In the genomic region with DNA sequence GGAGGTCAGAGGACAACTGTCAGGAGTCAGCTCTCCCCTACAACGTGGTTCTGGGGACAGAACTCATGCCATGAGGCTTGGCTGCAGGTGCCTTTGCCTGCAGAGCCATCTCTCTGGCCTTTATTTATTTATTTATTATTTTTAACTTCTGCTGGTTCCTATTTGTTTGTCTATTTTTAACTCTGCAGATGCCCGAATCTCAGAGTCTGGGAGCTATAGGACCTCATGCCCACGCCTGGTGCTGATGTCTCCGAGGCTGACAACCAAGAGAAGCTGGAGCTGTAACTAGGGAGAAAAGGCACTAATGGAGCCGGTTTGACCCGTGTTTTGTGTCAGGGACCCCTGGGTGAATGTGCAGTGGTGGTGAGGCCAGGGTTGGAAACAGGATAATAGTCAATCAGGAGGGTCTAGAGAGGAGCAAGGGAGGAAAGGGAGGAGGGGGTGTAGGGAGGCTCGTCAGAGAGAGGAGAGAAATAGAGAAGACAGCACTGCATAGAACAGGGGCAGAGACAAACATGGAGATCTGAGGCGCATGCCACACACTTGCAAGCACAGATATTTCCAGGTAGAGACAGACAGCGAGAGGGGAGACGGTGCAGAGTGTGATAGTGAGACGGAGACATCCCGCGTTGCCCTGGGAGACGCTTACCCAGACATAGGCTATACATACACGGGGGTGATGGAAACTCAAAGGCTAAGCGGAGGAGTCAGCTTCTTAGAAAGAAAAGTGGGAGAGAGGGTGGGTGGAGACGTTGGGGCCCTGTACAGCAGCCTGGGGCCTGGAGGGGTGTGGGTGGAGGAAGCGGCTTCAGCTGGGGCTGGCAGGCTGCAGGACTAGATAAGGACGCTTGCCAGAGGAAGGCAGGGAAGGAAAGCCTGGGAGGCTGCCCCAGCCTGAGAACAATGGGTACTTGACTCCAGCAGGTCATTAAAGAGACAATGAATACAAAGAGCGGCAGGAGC, we compare ENCODE assay signal across 9 mouse cellular contexts. TPM values are rescaled to one million over a fixed set of nuclear protein-coding genes. Genes with fewer than 3 reads are reported as not detected.
DNase-seq lines count a peak whose midpoint lies in the region; ATAC-seq lines count a peak whose summit lies in the region.
"Had no signal": no experiment of that assay in that cellular context is flagged by ENCODE, and none has a peak within 500 bp of the region (broad histone marks: within the 10 kb centered on the region; RNA-seq: fewer than 3 reads in every experiment).

No protein-coding gene starts in this region.

- H3K4me1 ChIP-seq in embryonic facial prominence, embryonic 15.5 days, result peaks cover 21% of the 10 kb centered on the region
- H3K4me1 ChIP-seq in heart, embryonic 16.5 days (ENCODE audit: control insufficient read depth, insufficient read depth, low read length), result peaks cover 25% of the 10 kb centered on the region

- ATAC-seq in embryonic facial prominence, embryonic 15.5 days (ENCODE audit: insufficient number of reproducible peaks, low FRiP score, low TSS enrichment, low read depth), result 0 out of 2 replicates have a peak, but pooled peaks have one; percentile 40
- peak; percentile 87 for ATAC-seq in heart, embryonic 16.5 days (replicated peaks; ENCODE audit: extremely low read depth, insufficient read depth, low FRiP score)

- peak overlapping the region; percentile 13; the same call in 1 of the 2 replicates for H3K4me2 ChIP-seq in embryonic facial prominence, embryonic 15.5 days (replicated peaks)
- peak overlapping the region; percentile 58 for H3K4me2 ChIP-seq in heart, embryonic 16.5 days (ENCODE audit: low read depth, low read length)
- H3K4me2 ChIP-seq: limb, embryonic 12.5 days had no signal

- H3K9ac ChIP-seq in embryonic facial prominence, embryonic 15.5 days, result no peak overlapping the region
- peak overlapping the region; percentile 68 for H3K9ac ChIP-seq in heart, embryonic 16.5 days (ENCODE audit: low read length)
- H3K9ac ChIP-seq: limb, embryonic 12.5 days had no signal

- H3K27ac ChIP-seq in embryonic facial prominence, embryonic 15.5 days (replicated peaks), result no peak overlapping the region
- H3K27ac ChIP-seq in heart, embryonic 16.5 days (ENCODE audit: low read length), result peak overlapping the region; percentile 73
- H3K27ac ChIP-seq: limb, embryonic 12.5 days had no signal

- peak; percentile 29 for DNase-seq in adrenal gland, postnatal 10 days
- no peak for DNase-seq in adrenal gland, postnatal 25 days
- DNase-seq in kidney, postnatal 10 days, result peak; percentile 66
- DNase-seq in lung, postnatal 14 days, result peak; percentile 61
- DNase-seq in right cerebral cortex, postnatal 14 days, result peak; percentile 41
- DNase-seq in urinary bladder, postnatal 10 days (ENCODE audit: low spot score), result no peak

- no peaks in the 10 kb centered on the region for H3K9me3 ChIP-seq in embryonic facial prominence, embryonic 15.5 days (replicated peaks)
- H3K9me3 ChIP-seq in heart, embryonic 16.5 days (replicated peaks; ENCODE audit: control insufficient read depth, low read length), result no peaks in the 10 kb centered on the region
- H3K9me3 ChIP-seq: limb, embryonic 12.5 days had no signal

- peaks cover 38% of the 10 kb centered on the region for H3K27me3 ChIP-seq in embryonic facial prominence, embryonic 15.5 days
- peaks cover 16% of the 10 kb centered on the region for H3K27me3 ChIP-seq in heart, embryonic 16.5 days (ENCODE audit: control insufficient read depth, insufficient read depth, low read length)

- no peak overlapping the region for H3K4me3 ChIP-seq in embryonic facial prominence, embryonic 15.5 days (replicated peaks)
- peak overlapping the region; percentile 29 for H3K4me3 ChIP-seq in heart, embryonic 16.5 days (ENCODE audit: low read length)
- H3K4me3 ChIP-seq: limb, embryonic 12.5 days had no signal

- WGBS in embryonic facial prominence, embryonic 15.5 days, result 17% methylated on average over 20 of the region's 20 CpGs
- WGBS in heart, embryonic 16.5 days, result 11% methylated on average over 20 of the region's 20 CpGs

- H3K36me3 ChIP-seq in embryonic facial prominence, embryonic 15.5 days, result no peaks in the 10 kb centered on the region
- H3K36me3 ChIP-seq in heart, embryonic 16.5 days (ENCODE audit: control insufficient read depth, insufficient read depth), result no peaks in the 10 kb centered on the region
- H3K36me3 ChIP-seq: limb, embryonic 12.5 days had no signal

RNA-seq across cellular contexts. Expression of gene Ptgs1, which starts 32.0 kb away (rescaled TPM):
- total RNA-seq in adrenal gland, postnatal 10 days (2021), result 10 to 100 TPM; 12.1 to 13.0 TPM
- total RNA-seq in adrenal gland, postnatal 25 days (2021), result 8.7 and 12.4 TPM in 2 replicates
- polyA plus RNA-seq in embryonic facial prominence, embryonic 15.5 days (2015; fragmentation: Nextera tagmentation; extraction: Ambion mirVana), result 14.9 and 15.4 TPM in 2 replicates
- 21.9 and 26.2 TPM in 2 replicates for polyA plus RNA-seq in heart, embryonic 16.5 days (2015; fragmentation: Nextera tagmentation; extraction: Ambion mirVana)

Comparison
In these comparisons a context has a peak if more than half of its experiments do, and no peak if none do; other contexts are left out.
1. DNase-seq: peak in adrenal gland, postnatal 10 days (single experiment), kidney, postnatal 10 days (single experiment), lung, postnatal 14 days (single experiment) and right cerebral cortex, postnatal 14 days (single experiment); none in adrenal gland, postnatal 25 days (single experiment) and urinary bladder, postnatal 10 days (single experiment).